Mouse (Mus musculus) right cerebral cortex, adult 2 months (tissue): ENCODE measurements around the gene Nup210l.

Experiments used
- DNase-seq, 2 experiments: peaks; one replicate each; pipeline ENCODE4 v3.0.0; 2021 to 2022; ENCODE audit warnings: low spot score in 2 of 2

The Nup210l gene

GRCm38 (mm10) chr3:90255784-90256353 is 151.9 kb downstream of the Nup210l start:
- no peak for DNase-seq

- no peak for DNase-seq
Measured at GRCm38 (mm10) chr3:90256731-90257530, 153.0 kb downstream of the Nup210l start.

- no peak for DNase-seq
Measured at GRCm38 (mm10) chr3:90258521-90258920, 154.6 kb downstream of the Nup210l start.
